Mouse (Mus musculus): ENCODE results near the gene Hist1h1a.

GRCm38 (mm10) chr13:23749563-23750121 lies 13.8 kb upstream of the Hist1h1a start:
- TF ChIP-seq CTCF (IDR thresholded peaks at IDR 0.05; ENCODE audit: insufficient read depth, low read depth, low read length) (no peak), POLR2A (IDR thresholded peaks at IDR 0.05; ENCODE audit: insufficient read depth, low read depth, low read length) (no peak)

All from olfactory bulb, adult 2 months (tissue).